Mouse (Mus musculus): Measurements from ENCODE around the gene Pde10a. TPM values are rescaled to one million over a fixed set of nuclear protein-coding genes. Genes with fewer than 3 reads are reported as not detected.

Gene Pde10a
- total RNA-seq, 2 experiments from 2014 or later = 3.5 to 7.9 TPM

- DNase-seq = no peak
These were observed 367.2 kb downstream of the Pde10a start for GRCm38 (mm10) chr17:8892193-8892985.

DNA sequence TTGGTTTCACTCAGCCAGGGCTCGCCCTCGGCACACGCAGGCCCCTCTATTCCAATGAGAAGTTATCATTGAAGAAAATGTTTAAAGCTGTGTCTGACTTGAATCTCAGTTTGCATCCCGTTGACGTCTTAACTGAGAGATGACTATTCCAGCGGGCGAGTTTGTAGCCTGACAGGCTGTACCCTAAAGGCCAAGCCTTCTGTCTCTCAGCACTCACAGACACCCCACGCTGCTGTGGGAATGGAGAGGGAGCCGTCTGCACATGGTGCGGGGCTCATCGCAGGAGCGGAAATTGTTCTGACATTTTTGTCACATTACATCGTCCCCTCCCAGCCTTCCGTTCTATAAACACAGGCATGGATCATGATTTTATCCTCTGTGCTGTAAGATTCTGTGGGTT, 370.8 kb downstream of the Pde10a start:
- no peak for DNase-seq

GRCm38 (mm10) chr17:8897749-8898148, 372.6 kb downstream of the Pde10a start:
- DNase-seq = no peak

GRCm38 (mm10) chr17:8898221-8898620, 373.0 kb downstream of the Pde10a start:
- DNase-seq = no peak

DNA sequence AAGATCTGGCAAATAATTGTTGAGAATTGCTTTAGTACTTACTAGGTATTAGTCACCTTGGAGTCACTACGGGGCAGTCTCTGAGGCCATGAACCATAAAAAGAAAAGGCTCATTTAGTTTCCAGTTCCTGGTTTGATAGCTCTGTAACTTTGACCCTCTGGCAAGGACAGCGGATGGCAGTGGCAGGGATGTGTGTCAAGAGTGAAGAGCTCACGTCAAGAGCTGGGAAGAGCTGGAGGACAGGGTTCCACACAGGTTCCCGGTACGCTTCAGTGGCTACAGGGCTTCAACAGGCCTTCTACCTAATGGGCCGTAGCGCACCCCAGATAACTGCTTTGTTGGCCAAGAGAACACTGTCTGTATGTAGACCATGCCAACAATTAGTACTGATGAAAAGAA, 374.0 kb downstream of the Pde10a start:
- DNase-seq = no peak

DNA sequence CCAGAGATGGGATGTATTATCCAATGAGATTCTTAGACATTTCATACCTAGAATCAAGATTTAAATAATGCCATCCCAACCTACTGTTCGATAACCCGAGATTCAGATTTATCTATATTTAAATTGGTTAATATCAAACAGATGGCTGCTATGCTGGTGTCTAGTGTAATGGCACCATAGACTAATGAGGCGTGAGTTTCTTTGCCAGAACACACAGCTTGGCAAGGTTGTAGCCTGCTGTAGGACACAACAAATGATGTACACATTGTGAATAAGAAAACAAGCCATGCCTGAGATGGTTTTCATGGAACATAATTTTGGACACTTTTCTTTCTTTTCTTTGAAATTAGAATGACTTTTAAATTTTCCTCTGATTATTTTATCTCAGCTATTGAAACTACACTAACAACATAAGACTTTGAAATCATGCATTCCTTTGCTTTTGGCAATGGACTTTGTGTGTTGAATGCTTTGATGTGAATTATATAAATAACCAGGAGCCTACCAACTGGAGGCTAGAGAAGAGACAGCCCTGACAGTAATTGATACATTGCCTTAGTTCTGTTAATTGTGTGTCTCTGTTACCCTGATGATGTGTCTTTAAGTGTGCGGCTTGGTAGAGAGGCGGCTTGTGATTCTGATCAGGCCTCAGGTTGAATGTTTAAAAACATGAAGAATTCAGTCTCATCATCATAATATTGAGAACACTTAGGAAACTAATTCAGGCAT, 378.5 kb downstream of the Pde10a start:
- DNase-seq = no peak

DNA sequence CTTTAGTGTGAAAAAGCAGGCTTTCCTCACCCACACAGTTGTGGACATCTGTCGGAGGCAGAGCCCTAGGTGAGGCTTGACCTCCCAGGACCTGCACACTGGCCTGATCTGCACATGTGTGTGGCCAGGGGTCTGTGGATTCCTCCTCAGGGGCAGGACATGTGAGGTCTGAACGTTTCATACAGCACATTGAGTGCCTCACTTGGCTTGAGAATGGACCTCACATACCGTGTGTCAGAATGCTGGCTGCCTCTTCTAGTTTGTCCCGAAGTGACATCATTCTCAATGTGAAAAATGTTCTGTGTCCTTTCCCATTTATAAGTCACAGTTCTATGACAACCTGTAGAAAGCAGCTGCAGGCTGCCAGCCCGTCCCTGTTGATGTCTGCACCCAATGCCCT, 385.4 kb downstream of the Pde10a start:
- no peak for DNase-seq

GRCm38 (mm10) chr17:8912933-8913332, 387.8 kb downstream of the Pde10a start:
- DNase-seq = no peak

DNA sequence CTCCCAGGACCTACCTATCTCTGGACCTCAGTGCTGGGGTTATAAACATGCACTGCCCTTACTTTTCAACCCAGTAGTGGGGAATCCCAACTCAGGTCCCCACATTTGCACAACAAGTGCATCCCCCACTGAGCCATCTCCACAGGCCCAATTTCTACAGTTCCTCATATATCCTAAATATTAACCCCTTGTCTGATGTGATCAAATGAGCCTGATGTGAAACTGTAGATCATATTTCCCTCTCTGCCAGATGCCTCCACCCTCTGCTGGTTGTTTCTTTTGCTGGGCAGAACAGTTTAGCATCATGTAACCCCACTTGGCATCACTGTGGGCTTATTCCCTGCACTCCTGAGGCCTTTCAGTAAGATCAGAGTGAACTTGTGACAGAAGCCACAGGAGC, 390.5 kb downstream of the Pde10a start:
- DNase-seq = no peak

DNA sequence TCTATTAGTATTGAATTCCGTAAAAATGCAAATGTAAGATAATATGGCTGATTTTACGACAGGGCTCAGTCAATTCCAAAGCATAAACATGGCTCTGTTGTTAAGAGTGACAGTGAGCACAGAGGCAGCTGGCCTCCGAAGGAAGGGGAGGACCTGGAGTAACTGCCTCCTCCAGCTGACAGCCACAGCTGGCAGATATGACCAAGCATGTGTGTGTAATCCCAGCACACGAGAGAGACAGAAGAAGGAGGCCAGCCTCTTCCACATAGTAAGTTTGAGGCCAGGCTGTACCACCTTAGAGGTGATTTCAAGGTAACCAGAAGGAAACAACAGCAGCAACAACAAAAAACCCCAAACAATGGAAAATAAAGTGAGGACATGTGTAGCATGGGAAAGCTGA, 397.9 kb downstream of the Pde10a start:
- no peak for DNase-seq

- no peak for DNase-seq
These were observed 398.6 kb downstream of the Pde10a start for GRCm38 (mm10) chr17:8923727-8924126.

- DNase-seq = no peak
These were observed 400.7 kb downstream of the Pde10a start for GRCm38 (mm10) chr17:8925819-8926383.

DNA sequence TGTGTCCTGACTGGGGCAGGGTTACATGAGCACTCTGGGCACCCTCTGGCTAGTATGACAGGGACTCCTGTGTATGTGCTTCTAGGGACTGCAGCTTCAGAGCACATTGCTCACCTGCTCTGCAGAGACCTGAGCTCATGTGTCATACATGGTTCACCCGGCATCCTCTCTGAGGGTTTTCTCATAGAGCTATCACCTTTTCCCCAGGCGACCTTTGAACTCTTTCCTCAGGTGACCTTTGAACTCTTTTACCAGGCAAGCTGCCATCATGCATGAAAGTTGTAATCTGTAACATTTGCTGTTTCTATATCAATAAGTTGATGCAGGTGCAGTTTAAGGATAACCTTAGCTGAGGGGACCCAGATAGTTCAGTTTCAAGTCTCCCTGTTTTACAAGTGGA, 403.4 kb downstream of the Pde10a start:
- no peak for DNase-seq

- DNase-seq = no peak
These were observed 404.5 kb downstream of the Pde10a start for GRCm38 (mm10) chr17:8929636-8930035.

DNA sequence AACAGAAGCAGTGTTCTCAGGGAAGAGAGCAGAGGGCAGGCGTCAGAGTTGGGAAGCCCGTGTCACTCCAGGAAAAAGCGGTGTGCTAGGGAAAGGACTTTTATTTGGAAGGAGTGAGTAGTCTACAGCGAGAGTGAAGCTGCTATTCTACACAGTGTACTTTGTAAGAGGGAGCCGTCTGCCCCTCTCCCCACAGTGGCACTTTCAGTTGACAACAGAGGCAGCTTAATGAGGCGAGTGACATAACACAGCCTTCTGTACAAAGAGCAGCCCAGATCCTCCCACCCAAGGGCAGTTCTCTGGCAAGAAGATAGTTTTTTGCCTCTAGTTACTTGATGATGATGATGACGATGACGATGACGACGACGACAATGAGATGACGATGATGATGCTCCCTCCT, 410.4 kb downstream of the Pde10a start:
- DNase-seq = no peak

- DNase-seq = no peak
These were observed 411.4 kb downstream of the Pde10a start for GRCm38 (mm10) chr17:8936603-8937002.

GRCm38 (mm10) chr17:8951588-8951987, 426.4 kb downstream of the Pde10a start:
- DNase-seq = no peak

GRCm38 (mm10) chr17:8952951-8953350, 427.8 kb downstream of the Pde10a start:
- no peak for DNase-seq

DNA sequence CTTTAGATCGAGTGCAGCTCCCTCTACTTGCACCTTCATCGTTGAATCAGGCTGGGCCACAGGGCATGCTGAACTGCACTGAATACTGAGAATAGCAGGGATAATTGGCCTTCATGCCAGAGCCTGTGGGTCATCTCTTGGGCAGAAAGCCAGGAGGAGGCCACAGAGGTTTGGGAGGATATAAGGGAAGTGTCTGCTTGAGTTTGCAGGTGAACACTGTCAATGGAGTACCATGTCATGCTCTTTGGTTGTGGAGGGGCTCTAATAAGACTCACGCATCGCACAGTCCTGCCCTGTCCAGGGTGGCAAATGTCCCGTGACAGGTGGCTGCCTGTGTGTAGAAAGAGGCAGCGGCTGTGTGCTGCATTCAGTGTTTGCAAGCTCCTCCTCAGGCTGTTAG, 433.0 kb downstream of the Pde10a start:
- no peak for DNase-seq

DNA sequence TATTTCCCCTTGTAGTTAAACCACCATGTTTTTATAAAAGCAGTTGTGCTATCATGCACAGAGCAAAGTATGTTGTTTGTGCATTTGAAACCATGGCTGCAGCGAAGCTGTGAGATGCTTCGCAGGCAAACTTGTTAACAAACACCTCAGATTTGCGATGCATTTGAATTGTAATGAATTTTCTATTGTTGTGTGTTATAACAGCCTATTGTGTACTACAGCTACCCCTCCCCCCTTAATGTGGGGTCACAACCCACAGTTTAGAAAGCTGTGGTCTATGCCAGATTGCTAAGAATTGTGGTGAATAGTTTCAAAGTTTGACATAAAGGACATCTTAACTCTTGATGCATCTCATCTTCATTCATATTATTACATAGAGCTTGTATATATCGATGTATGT, 435.2 kb downstream of the Pde10a start:
- no peak for DNase-seq

DNA sequence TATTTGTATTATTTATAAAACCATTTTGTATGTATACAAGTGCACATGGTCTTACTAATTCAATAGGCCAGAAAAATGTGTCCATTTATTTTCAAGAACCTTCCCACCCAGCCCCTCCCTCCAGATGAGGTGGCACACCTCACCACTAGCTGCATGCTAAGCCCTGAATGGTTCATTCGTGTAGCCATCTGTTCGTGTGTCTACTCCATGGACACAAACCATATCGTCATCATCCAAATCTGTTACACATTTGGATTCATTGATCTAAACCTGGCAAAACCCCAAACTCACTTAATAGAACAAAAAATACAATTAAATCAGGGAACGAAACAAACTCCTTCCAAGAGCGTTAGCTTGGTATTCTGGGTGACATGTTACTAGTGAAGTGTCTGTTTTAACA, 435.9 kb downstream of the Pde10a start:
- no peak for DNase-seq

DNA sequence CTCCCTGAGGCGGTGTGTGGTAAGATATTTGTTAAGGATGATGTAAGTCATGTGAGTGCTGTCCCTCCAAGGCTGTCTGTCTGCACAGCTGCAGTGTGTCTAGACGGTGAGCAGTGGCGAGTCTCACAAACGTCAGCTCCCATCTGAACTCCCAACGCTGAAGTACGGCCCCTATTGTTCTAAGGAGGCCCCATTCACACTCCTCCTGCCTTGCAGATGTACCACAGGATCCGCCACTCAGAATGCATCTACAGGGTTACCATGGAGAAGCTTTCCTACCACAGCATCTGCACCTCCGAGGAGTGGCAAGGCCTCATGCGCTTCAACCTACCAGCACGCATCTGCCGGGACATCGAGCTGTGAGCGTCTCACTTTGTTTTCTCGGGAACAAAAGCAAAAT, 436.5 kb downstream of the Pde10a start:
- DNase-seq = no peak

DNA sequence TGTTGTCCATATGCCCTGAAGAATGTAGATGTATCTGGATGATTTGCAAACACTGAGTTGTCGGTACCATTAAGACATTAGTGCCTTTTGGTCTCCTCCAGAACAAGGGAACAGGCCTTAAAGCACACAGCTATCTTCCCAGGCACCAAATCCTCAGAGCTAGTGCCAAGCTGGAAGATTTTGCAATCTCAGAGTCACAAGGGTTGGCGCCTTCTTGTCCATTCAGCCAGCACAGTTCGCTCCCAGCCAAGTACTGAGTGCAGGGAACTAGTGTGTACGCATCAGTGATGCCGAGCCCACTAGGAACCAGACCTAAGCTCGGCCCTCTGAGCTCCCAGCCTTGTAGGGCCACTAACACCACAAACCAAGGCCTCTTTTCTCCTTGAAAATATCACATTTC, 440.0 kb downstream of the Pde10a start:
- no peak for DNase-seq
